Mouse (Mus musculus) CH12.LX (cell line): ENCODE results near the gene Kiz. TPM values are rescaled to one million over a fixed set of nuclear protein-coding genes. Genes with fewer than 3 reads are reported as not detected.

Experiments
- DNase-seq: peaks from one replicate; pipeline ENCODE4 v3.0.0-alpha.2; 2013; ENCODE audit errors: extremely low read depth
- H3K27ac ChIP-seq: 2 replicates; pipeline ENCODE4 v1.5.1; 2012; ENCODE audit warnings: low read depth, mild to moderate bottlenecking, control low read depth, moderate library complexity; ENCODE audit not compliant: insufficient read depth
- H3K27me3 ChIP-seq: replicated peaks from 2 replicates; pipeline ENCODE3; 2012; ENCODE audit warnings: inconsistent platforms
- H3K36me3 ChIP-seq, 2 experiments: replicated peaks in 1 of 2; 2 replicates each; pipeline versions ENCODE3 to v1.6.1; 2012; ENCODE audit warnings: inconsistent platforms in 1 of 2, low read length in 1 of 2, mild to moderate bottlenecking in 1 of 2, mixed read lengths in 1 of 2, moderate library complexity in 1 of 2; ENCODE audit not compliant: control insufficient read depth in 1 of 2, insufficient read depth in 1 of 2
- H3K4me1 ChIP-seq, 2 experiments: 2 replicates each; pipeline ENCODE4 v1.6.1; 2012; ENCODE audit warnings: inconsistent platforms in 1 of 2, moderate library complexity in 1 of 2; ENCODE audit not compliant: insufficient read depth in 2 of 2, control insufficient read depth in 1 of 2
- H3K4me2 ChIP-seq: 2 replicates; pipeline ENCODE4 v1.6.1; 2012; ENCODE audit warnings: low read depth, mild to moderate bottlenecking, control low read depth; ENCODE audit not compliant: poor library complexity, insufficient read depth, severe bottlenecking
- H3K4me3 ChIP-seq, 3 experiments: fragments of 150-350 bp in 1 of 3; sonication (generic) in 1 of 3; replicated peaks in 1 of 3; 2 replicates each; pipeline versions ENCODE3 to v1.5.1; 2011 to 2012; ENCODE audit warnings: low read depth in 2 of 3, low read length in 2 of 3, mild to moderate bottlenecking in 2 of 3, moderate library complexity in 2 of 3, control low read depth in 1 of 3, improper control_type of control experiment in 1 of 3, inconsistent platforms in 1 of 3, mixed read lengths in 1 of 3; ENCODE audit not compliant: poor library complexity in 1 of 3
- H3K79me2 ChIP-seq: replicated peaks from 2 replicates; pipeline ENCODE4 v1.6.1; 2012; ENCODE audit warnings: mild to moderate bottlenecking, moderate library complexity; ENCODE audit not compliant: control insufficient read depth, poor library complexity, insufficient read depth, severe bottlenecking; ENCODE audit errors: extremely low read depth
- H3K9ac ChIP-seq: 2 replicates; pipeline ENCODE4 v1.6.1; 2012; ENCODE audit warnings: low read depth, mild to moderate bottlenecking, control low read depth, moderate library complexity; ENCODE audit not compliant: insufficient read depth
- H3K9me3 ChIP-seq: replicated peaks from 2 replicates; pipeline ENCODE3; 2012; ENCODE audit warnings: low read length, inconsistent platforms, mixed read lengths
- CHD1 ChIP-seq: IDR thresholded peaks from 2 replicates; pipeline ENCODE4 v1.6.1; 2012; ENCODE audit warnings: low read depth, low read length, improper control_type of control experiment, inconsistent platforms
- CHD2 ChIP-seq: IDR thresholded peaks from 2 replicates; pipeline ENCODE4 v1.6.1; 2011; ENCODE audit warnings: low read length, improper control_type of control experiment
- CTCF ChIP-seq, 2 experiments: IDR thresholded peaks in 1 of 2; conservative IDR thresholded peaks in 1 of 2; 2 replicates each; pipeline ENCODE4 v1.5.1; 2011 to 2012; ENCODE audit warnings: low read depth in 2 of 2, low read length in 2 of 2, improper control_type of control experiment in 1 of 2, inconsistent platforms in 1 of 2, mild to moderate bottlenecking in 1 of 2, moderate library complexity in 1 of 2
- EP300 ChIP-seq: IDR thresholded peaks from 2 replicates; pipeline ENCODE4 v1.6.1; 2011; ENCODE audit warnings: low read length, improper control_type of control experiment
- HCFC1 ChIP-seq: IDR thresholded peaks from 2 replicates; pipeline ENCODE4 v1.6.1; 2012; ENCODE audit warnings: low read depth, mild to moderate bottlenecking, inconsistent platforms, low read length, improper control_type of control experiment
- JUN ChIP-seq: IDR thresholded peaks from 2 replicates; pipeline ENCODE4 v1.6.1; 2011; ENCODE audit warnings: low read depth, mild to moderate bottlenecking, low read length, improper control_type of control experiment, moderate library complexity; ENCODE audit not compliant: insufficient read depth
- JUND ChIP-seq: conservative IDR thresholded peaks from 2 replicates; pipeline ENCODE4 v1.6.1; 2011; ENCODE audit warnings: low read depth, low read length, improper control_type of control experiment
- MAFK ChIP-seq: IDR thresholded peaks from 2 replicates; pipeline ENCODE4 v1.6.1; 2011; ENCODE audit warnings: low read length, improper control_type of control experiment; ENCODE audit not compliant: insufficient replicate concordance
- MAX ChIP-seq: IDR thresholded peaks from 2 replicates; pipeline ENCODE4 v1.6.1; 2011; ENCODE audit warnings: low read length, improper control_type of control experiment
- MAZ ChIP-seq: IDR thresholded peaks from 2 replicates; pipeline ENCODE4 v1.6.1; 2012; ENCODE audit warnings: low read depth, mild to moderate bottlenecking, inconsistent platforms, low read length, improper control_type of control experiment, moderate library complexity
- MEF2A ChIP-seq: IDR thresholded peaks from 2 replicates; pipeline ENCODE4 v1.6.1; 2014; ENCODE audit warnings: low read depth, mild to moderate bottlenecking, inconsistent platforms, low read length, improper control_type of control experiment, borderline replicate concordance
- MXI1 ChIP-seq: IDR thresholded peaks from 2 replicates; pipeline ENCODE4 v1.6.1; 2011; ENCODE audit warnings: mild to moderate bottlenecking, low read depth, low read length, improper control_type of control experiment
- MYC ChIP-seq: IDR thresholded peaks from 2 replicates; pipeline ENCODE4 v1.6.1; 2011; ENCODE audit warnings: low read depth, mild to moderate bottlenecking, improper control_type of control experiment, low read length
- RAD21 ChIP-seq: IDR thresholded peaks from 2 replicates; pipeline ENCODE4 v1.6.1; 2011; ENCODE audit warnings: low read depth, mild to moderate bottlenecking, low read length, improper control_type of control experiment, moderate library complexity
- RCOR1 ChIP-seq: conservative IDR thresholded peaks from 2 replicates; pipeline ENCODE4 v1.6.1; 2012; ENCODE audit warnings: low read depth, mild to moderate bottlenecking, inconsistent platforms, low read length, improper control_type of control experiment
- TBP ChIP-seq: conservative IDR thresholded peaks from 2 replicates; pipeline ENCODE4 v1.6.1; 2011; ENCODE audit warnings: low read depth, low read length, improper control_type of control experiment
- USF1 ChIP-seq: IDR thresholded peaks from 2 replicates; pipeline ENCODE4 v1.6.1; 2014; ENCODE audit warnings: low read depth, mild to moderate bottlenecking, inconsistent platforms, low read length, improper control_type of control experiment
- USF2 ChIP-seq: conservative IDR thresholded peaks from 2 replicates; pipeline ENCODE4 v1.6.1; 2011; ENCODE audit warnings: low read depth, low read length, improper control_type of control experiment
- ZMIZ1 ChIP-seq: IDR thresholded peaks from 2 replicates; pipeline ENCODE4 v1.6.1; 2012; ENCODE audit warnings: low read depth, mild to moderate bottlenecking, inconsistent platforms, low read length, improper control_type of control experiment
- ZNF384 ChIP-seq: IDR thresholded peaks from 2 replicates; pipeline ENCODE4 v1.6.1; 2012; ENCODE audit warnings: low read depth, low read length, improper control_type of control experiment, inconsistent platforms
- dilution Hi-C: fragments of 300-500 bp; cut with MboI; formaldehyde crosslinking; loops from 2 replicates; pipeline ENCODE4 v1.14.3; 2020; ENCODE audit warnings: low sequenced_read_pairs; ENCODE audit not compliant: extremely low pct_unique_long_range_greater_than_20kb, extremely low pct_ligation_motif_present
- in situ Hi-C: fragments of 300-500 bp; cut with MboI; formaldehyde crosslinking; loops from 3 replicates; pipeline ENCODE4 v1.14.3; 2019; ENCODE audit warnings: low sequenced_read_pairs, low pct_ligation_motif_present, low pct_unique_long_range_greater_than_20kb, mixed read lengths
- polyA plus RNA-seq: library from polyadenylated mRNA; unstranded; fragments of >175 nt; gene quantifications from 2 replicates; pipeline ENCODE4 v1.2.1, GENCODE M21; 2012; ENCODE audit warnings: low read depth; ENCODE audit not compliant: insufficient read length
- total RNA-seq, 2 experiments: library from RNA; depleted of rRNA; stranded (reverse); fragments of 300-350 nt in 1 of 2; fragments of >200 nt in 1 of 2; gene quantifications; 2 replicates each; pipeline ENCODE4 v1.2.3; 2012 to 2014

Kiz gene
- total and polyA plus RNA-seq, 3 experiments: 11.2 to 14.1 (median 13.0) TPM

DNA sequence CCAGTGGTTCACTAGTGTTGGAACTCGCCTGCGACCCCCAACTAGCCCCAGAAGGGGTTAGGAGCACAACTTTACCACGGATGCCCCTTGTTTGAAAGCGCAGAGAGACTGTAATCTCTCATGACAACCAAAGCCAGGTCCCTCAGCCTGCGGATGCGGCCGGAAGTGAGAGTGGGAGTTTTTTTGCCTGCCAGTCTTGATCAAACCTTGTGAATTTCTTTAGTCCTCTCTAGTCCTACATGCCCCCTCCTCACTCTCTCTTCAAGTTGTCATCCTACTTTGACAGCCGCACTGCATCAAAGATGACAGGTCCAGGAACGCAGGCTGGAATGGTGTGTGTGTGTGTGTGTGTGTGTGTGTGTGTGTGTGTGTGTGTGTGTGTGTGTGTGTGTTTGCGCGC lies 456 bp downstream of the Kiz start (continued):
- TF ChIP-seq USF2: no peak
- TF ChIP-seq EP300: no peak
- TF ChIP-seq USF1: no peak
- no peak for TF ChIP-seq RCOR1
- TF ChIP-seq TBP: no peak

DNA sequence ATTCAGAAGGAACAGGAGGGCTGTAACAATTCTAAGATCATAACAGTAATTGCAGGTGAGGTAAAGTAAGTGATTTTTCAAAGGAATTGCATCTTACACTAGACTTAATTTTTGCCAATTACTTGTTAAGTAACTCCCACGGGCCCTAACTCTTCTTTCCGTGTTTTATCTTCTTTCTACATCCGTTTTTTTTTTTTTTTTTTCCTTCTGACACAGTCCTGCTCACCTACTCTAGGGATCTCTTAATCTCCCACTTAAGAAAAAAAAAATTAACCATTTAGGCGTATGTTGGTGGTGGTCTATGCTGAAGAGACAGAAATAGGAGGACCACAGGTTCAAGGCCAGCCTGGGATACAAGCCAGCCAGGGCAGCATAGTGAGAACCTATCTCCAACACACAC lies 1.2 kb downstream of the Kiz start:
- dilution Hi-C loops: no loop called here

DNA sequence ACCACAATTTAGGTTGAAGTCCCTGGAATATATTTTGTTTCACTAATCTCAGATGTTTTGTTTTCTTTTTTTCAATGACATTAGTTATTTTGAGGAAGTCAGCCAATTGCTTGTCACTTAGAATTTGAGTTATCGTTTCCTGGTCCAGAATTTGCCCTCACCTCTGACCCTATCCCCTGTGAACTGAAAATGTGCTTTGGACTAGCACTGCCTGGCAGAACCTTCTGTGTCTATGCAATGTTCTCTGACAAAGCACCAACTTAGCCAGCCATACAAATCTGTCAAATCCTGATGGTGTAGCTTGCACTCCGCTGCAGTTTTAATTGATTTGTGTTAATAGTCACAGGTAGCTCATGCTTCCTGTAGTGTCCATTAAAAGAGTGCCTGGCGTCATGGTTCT lies 10.1 kb downstream of the Kiz start:
- Histone ChIP-seq H3K9me3 (no peaks in the 10 kb centered on the region), H3K4me1 (peaks cover 3% of the 10 kb centered on the region in 2 experiments; a peak in 2 of 4 replicates), H3K4me2 (no peak overlapping the region), H3K9ac (no peak overlapping the region), H3K79me2 (no peaks in the 10 kb centered on the region), H3K27ac (no peak overlapping the region), H3K36me3 (peaks cover 8 to 22% of the 10 kb centered on the region in 2 experiments), H3K4me3 (no peak overlapping the region), H3K27me3 (no peaks in the 10 kb centered on the region)
- in situ Hi-C loops: no loop called here
- dilution Hi-C loops: no loop called here
- no peak for DNase-seq
- TF ChIP-seq MYC (no peak), JUN (no peak), RCOR1 (no peak), CTCF (conservative IDR thresholded peaks at IDR 0.05 in 1 of 2, IDR thresholded peaks at IDR 0.05 in 1 of 2; ENCODE audit: low read depth in 2 of 2, low read length in 2 of 2) (no peak), MAZ (no peak), ZMIZ1 (no peak), JUND (no peak), EP300 (no peak), MAFK (no peak), MXI1 (no peak), MAX (no peak), CHD2 (no peak), RAD21 (no peak), CHD1 (no peak), TBP (no peak), MEF2A (no peak), HCFC1 (no peak)

More for the DNA sequence above, 1.2 kb downstream of the Kiz start:
- Histone ChIP-seq H3K27ac (no peak overlapping the region), H3K4me1 (peaks cover 0 to 5% of the 10 kb centered on the region in 2 experiments; a peak in 2 of 4 replicates), H3K4me3 (peak overlapping the region in 1 of 3 experiments; percentile 91), H3K4me2 (no peak overlapping the region), H3K9me3 (no peaks in the 10 kb centered on the region), H3K9ac (peak overlapping the region; percentile 74; the same call in 1 of the 2 replicates), H3K36me3 (peaks cover 1 to 2% of the 10 kb centered on the region in 2 experiments), H3K27me3 (no peaks in the 10 kb centered on the region), H3K79me2 (no peaks in the 10 kb centered on the region)
- TF ChIP-seq RCOR1 (no peak), ZNF384 (0 out of 2 replicates have a peak, but pooled peaks have one; percentile 10), TBP (no peak)
- in situ Hi-C loops: no loop called here
- DNase-seq: no peak
